ENCODE assay signal across 8 mouse cellular contexts in the genomic region with DNA sequence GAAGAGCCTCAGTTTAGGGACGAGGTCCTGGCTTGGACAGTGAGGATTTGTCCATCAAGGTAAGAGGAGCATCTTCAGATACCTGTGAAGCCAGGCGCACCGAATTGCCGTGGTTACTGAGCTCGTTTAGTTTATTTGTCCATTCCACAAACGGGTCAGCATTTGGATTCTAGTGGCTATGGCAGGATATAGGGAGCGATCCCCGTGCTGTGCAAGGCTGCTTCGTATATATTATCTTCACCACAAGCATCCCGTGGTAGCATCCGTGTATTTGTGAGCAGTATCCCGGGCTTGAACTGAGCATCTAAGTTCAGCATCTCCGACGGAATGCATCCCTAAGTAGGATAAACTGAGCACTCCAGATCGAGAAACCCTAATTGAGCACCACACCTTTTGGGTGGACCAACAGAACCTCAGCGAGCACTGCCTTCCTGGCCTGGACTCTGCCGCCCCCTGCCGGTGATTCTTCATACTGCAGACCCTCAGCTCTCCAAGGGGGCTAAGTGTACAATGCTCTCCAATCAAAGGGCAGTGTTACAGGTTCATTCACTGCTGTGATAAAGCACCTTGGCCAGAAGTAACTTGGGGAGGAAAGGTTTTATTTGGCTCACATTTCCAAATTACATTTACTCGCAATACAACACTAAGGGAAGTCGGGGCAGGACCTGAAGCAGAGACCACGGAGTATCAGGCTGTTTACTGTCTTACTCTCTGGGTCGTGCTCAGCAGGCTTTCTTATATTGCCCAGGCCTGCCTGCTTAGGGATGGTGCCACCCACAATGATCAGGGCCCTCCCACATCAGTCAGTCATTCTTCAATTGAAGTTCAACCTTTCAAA.
DNase-seq lines count a peak whose midpoint lies in the region; ATAC-seq and TF ChIP-seq lines count a peak whose summit lies in the region.

No protein-coding gene starts in this region.

- no peaks in the 10 kb centered on the region for H3K36me3 ChIP-seq in G1E (replicated peaks)
- H3K36me3 ChIP-seq in forebrain, embryonic 14.5 days (ENCODE audit: control insufficient read depth, insufficient read depth, low read length), result no peaks in the 10 kb centered on the region
- H3K36me3 ChIP-seq in lung, postnatal 0 days (ENCODE audit: insufficient read depth, low read length), result no peaks in the 10 kb centered on the region

- H3K4me1 ChIP-seq in G1E (ENCODE audit: insufficient read depth, low read depth, low read length), result no peaks in the 10 kb centered on the region
- H3K4me1 ChIP-seq in forebrain, embryonic 14.5 days (ENCODE audit: control insufficient read depth, insufficient read depth, low read length), result no peaks in the 10 kb centered on the region
- H3K4me1 ChIP-seq in lung, postnatal 0 days (ENCODE audit: insufficient read depth, low read depth, low read length), result no peaks in the 10 kb centered on the region

- no peaks in the 10 kb centered on the region for H3K27me3 ChIP-seq in G1E (ENCODE audit: insufficient read depth, low read length)
- H3K27me3 ChIP-seq in forebrain, embryonic 14.5 days (replicated peaks; ENCODE audit: control insufficient read depth, insufficient read depth, low read length), result no peaks in the 10 kb centered on the region
- no peaks in the 10 kb centered on the region for H3K27me3 ChIP-seq in lung, postnatal 0 days (replicated peaks; ENCODE audit: insufficient read depth, low read length)

- no peak for ATAC-seq in G1E (ENCODE audit: extremely low read depth, insufficient number of reproducible peaks, low FRiP score, poor library complexity, severe bottlenecking)
- peak; percentile 75 for ATAC-seq in cerebellum, adult (ENCODE audit: insufficient number of reproducible peaks, low FRiP score, low TSS enrichment)
- peak; percentile 72 for ATAC-seq in forebrain, embryonic 14.5 days
- ATAC-seq in lung, postnatal 0 days, result peak; percentile 37; the same call in 1 of the 2 replicates

- DNase-seq in G1E (ENCODE audit: low spot score), result peak; percentile 37
- DNase-seq in forebrain, embryonic 14.5 days (ENCODE audit: low spot score), result peak; percentile 69
- peak; percentile 82 for DNase-seq in heart, postnatal 4 days
- DNase-seq in large intestine, adult 2 months (ENCODE audit: low read depth, low spot score), result peak; percentile 14
- DNase-seq in lung, postnatal 0 days (ENCODE audit: low spot score), result peak; percentile 66
- peak; percentile 82 for DNase-seq in ovary, postnatal 14 days (ENCODE audit: low spot score)
- DNase-seq in thymus, postnatal 0 days (ENCODE audit: low spot score), result peak; percentile 76

- H3K9ac ChIP-seq in forebrain, embryonic 14.5 days (ENCODE audit: low read length), result no peak overlapping the region
- no peak overlapping the region for H3K9ac ChIP-seq in lung, postnatal 0 days (replicated peaks; ENCODE audit: low read depth)

- no peaks in the 10 kb centered on the region for H3K9me3 ChIP-seq in G1E (replicated peaks)
- no peaks in the 10 kb centered on the region for H3K9me3 ChIP-seq in forebrain, embryonic 14.5 days (replicated peaks; ENCODE audit: control insufficient read depth, low read length)
- no peaks in the 10 kb centered on the region for H3K9me3 ChIP-seq in lung, postnatal 0 days (ENCODE audit: low read length)

- TF ChIP-seq CTCF in G1E (IDR thresholded peaks at IDR 0.05; ENCODE audit: low read depth, low read length), result peak; percentile 93
- TF ChIP-seq CTCF in lung, postnatal 0 days (IDR thresholded peaks at IDR 0.05), result peak; percentile 96

- 53% methylated on average over 22 of the region's 22 CpGs for WGBS in forebrain, embryonic 14.5 days
- WGBS in large intestine, adult 2 months, result 50% methylated on average over 22 of the region's 22 CpGs
- 50% methylated on average over 22 of the region's 22 CpGs for WGBS in lung, postnatal 0 days

- TF ChIP-seq EP300 in lung, postnatal 0 days (IDR thresholded peaks at IDR 0.05), result no peak

- no peak overlapping the region for H3K27ac ChIP-seq in forebrain, embryonic 14.5 days (ENCODE audit: low read depth, low read length)
- H3K27ac ChIP-seq in lung, postnatal 0 days (ENCODE audit: low read length), result no peak overlapping the region

- no peak overlapping the region for H3K4me3 ChIP-seq in G1E (ENCODE audit: low read depth, low read length)
- no peak overlapping the region for H3K4me3 ChIP-seq in forebrain, embryonic 14.5 days (ENCODE audit: low read depth, low read length)
- no peak overlapping the region for H3K4me3 ChIP-seq in lung, postnatal 0 days (ENCODE audit: low read depth, low read length)

- no peak overlapping the region for H3K4me2 ChIP-seq in forebrain, embryonic 14.5 days (ENCODE audit: low read length)
- H3K4me2 ChIP-seq in lung, postnatal 0 days (replicated peaks; ENCODE audit: low read depth, low read length), result no peak overlapping the region

Comparison
In these comparisons a context has a peak if more than half of its experiments do, and no peak if none do; other contexts are left out.
1. DNase-seq: peak in every context shown above with its lines; median percentile 82 in heart, postnatal 4 days; 82 in ovary, postnatal 14 days; 76 in thymus, postnatal 0 days; 69 in forebrain, embryonic 14.5 days; 66 in lung, postnatal 0 days; 37 in G1E; 14 in large intestine, adult 2 months.